Mouse (Mus musculus) heart, embryonic 11.5 days (tissue): ENCODE results near the gene Gm9780. TPM values are rescaled to one million over a fixed set of nuclear protein-coding genes. Genes with fewer than 3 reads are reported as not detected.
"Not testable (repeated sequence)": the region's sequence is repeated elsewhere in the genome, so short reads cannot be mapped to it uniquely, and the experiment has no call there.

ENCODE experiments used
- ATAC-seq: fragments of 200-750 bp; cut with Nextera tagmentation; replicated peaks from 2 replicates; pipeline ENCODE4 v1.8.0; 2017; ENCODE audit warnings: moderate library complexity; ENCODE audit not compliant: insufficient number of reproducible peaks, low FRiP score, low TSS enrichment
- H3K27ac ChIP-seq: fragments of 300-500 bp; sonication (generic); 2 replicates; pipeline ENCODE4 v1.5.1; 2014; ENCODE audit warnings: mild to moderate bottlenecking, low read depth, low read length
- H3K27me3 ChIP-seq: fragments of 300-500 bp; sonication (generic); 2 replicates; pipeline ENCODE4 v1.6.1; 2014; ENCODE audit warnings: mild to moderate bottlenecking, low read length, mixed read lengths; ENCODE audit not compliant: control insufficient read depth, insufficient read depth
- H3K36me3 ChIP-seq: fragments of 300-500 bp; sonication (generic); 2 replicates; pipeline ENCODE4 v1.6.1; 2014; ENCODE audit warnings: mild to moderate bottlenecking, low read length, moderate library complexity, mixed read lengths; ENCODE audit not compliant: control insufficient read depth, insufficient read depth
- H3K4me1 ChIP-seq: fragments of 300-500 bp; sonication (generic); 2 replicates; pipeline ENCODE4 v1.6.1; 2014; ENCODE audit warnings: low read length; ENCODE audit not compliant: control insufficient read depth, insufficient read depth
- H3K4me2 ChIP-seq: fragments of 300-500 bp; sonication (generic); 2 replicates; pipeline ENCODE4 v1.6.1; 2014; ENCODE audit warnings: mild to moderate bottlenecking, moderate library complexity
- H3K4me3 ChIP-seq: fragments of 300-500 bp; sonication (generic); 2 replicates; pipeline ENCODE4 v1.5.1; 2014; ENCODE audit warnings: low read depth, low read length
- H3K9ac ChIP-seq: fragments of 300-500 bp; sonication (generic); 2 replicates; pipeline ENCODE4 v1.6.1; 2014; ENCODE audit warnings: mild to moderate bottlenecking, low read depth, low read length, moderate library complexity
- H3K9me3 ChIP-seq: fragments of 300-500 bp; sonication (generic); replicated peaks from 2 replicates; pipeline ENCODE4 v1.6.1; 2016; ENCODE audit warnings: low read length; ENCODE audit not compliant: control insufficient read depth
- WGBS: fragments of 180-500 bp; shearing (Covaris S2); extraction: QIAGEN DNeasy Blood & Tissue Kit; methylation state at CpG from one replicate; pipeline ENCODE4 v1.1.7; 2014; ENCODE audit not compliant: insufficient replicate concordance; 5-methylcytosine and 5-hydroxymethylcytosine counted together
- polyA plus RNA-seq: library from polyadenylated mRNA; unstranded; fragments of >200 nt; fragmentation: Nextera tagmentation; extraction: Ambion mirVana; gene quantifications from 2 replicates; pipeline ENCODE4 v1.2.1, GENCODE M21; 2014

The Gm9780 gene
- polyA plus RNA-seq, 1 experiment from 2014 or later = 1.0 TPM

DNA sequence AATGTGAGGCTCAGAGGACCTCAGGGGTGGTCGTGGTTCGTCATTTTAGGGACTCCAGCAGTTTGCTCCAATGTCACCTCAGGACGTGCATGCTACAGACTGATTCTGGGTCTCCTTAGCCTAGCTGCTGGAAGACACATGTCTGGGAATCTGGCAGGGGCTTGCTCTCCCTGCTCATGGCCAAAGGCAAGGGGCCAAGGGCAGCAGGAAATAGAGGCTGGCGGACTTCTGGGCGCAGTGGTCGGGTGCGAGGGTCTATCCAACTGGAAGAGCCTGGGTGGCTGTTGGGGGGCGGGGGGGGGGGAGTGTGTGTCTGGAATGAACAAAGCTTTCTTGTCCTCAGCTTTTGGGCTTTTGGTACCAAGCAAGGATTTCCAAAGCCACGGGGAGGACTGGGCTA is 6.3 kb upstream of the Gm9780 start:
- not testable (repeated sequence) for H3K4me2 ChIP-seq, H3K36me3 ChIP-seq, H3K27ac ChIP-seq, H3K9me3 ChIP-seq, H3K9ac ChIP-seq, H3K4me3 ChIP-seq, H3K4me1 ChIP-seq, H3K27me3 ChIP-seq, ATAC-seq
- WGBS = no CpG with 5 or more reads among the region's 9 CpGs

GRCm38 (mm10) chr14:26047026-26047425 is 4.5 kb upstream of the Gm9780 start:
- ATAC-seq, H3K36me3 ChIP-seq, H3K9me3 ChIP-seq, H3K27me3 ChIP-seq, H3K9ac ChIP-seq, H3K27ac ChIP-seq, H3K4me3 ChIP-seq, H3K4me1 ChIP-seq, H3K4me2 ChIP-seq: not testable (repeated sequence)
- no CpG with 5 or more reads among the region's 8 CpGs for WGBS

GRCm38 (mm10) chr14:26045007-26045406 is 2.5 kb upstream of the Gm9780 start:
- not testable (repeated sequence) for H3K4me2 ChIP-seq, H3K4me1 ChIP-seq, H3K4me3 ChIP-seq, H3K9ac ChIP-seq, ATAC-seq, H3K27ac ChIP-seq, H3K36me3 ChIP-seq, H3K27me3 ChIP-seq, H3K9me3 ChIP-seq
- WGBS = no CpG with 5 or more reads among the region's 5 CpGs

DNA sequence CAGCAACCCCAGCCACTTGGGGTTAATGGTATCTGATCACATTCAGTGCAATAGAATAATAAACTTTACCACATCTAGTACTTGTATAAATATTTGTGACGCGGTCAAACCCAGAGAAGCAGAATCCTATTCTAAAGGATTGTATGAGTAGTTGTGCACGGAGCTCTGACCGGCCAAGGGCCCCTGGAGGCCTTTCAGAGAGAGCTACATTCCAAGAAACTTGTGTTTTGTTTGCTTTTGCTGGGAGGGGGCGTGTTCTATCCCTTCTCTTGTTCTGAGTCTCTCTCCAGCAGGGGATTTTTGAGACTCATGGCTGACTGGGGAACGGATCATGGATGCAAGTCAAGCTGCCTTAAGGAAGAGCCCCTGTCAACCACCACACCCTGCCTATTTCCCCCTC is 7.1 kb downstream of the Gm9780 start:
- not testable (repeated sequence) for H3K4me2 ChIP-seq, H3K4me3 ChIP-seq, H3K9ac ChIP-seq, ATAC-seq, H3K4me1 ChIP-seq, H3K27me3 ChIP-seq, H3K36me3 ChIP-seq, H3K9me3 ChIP-seq, H3K27ac ChIP-seq
- no CpG with 5 or more reads among the region's 6 CpGs for WGBS

GRCm38 (mm10) chr14:26034364-26034763 is 8.1 kb downstream of the Gm9780 start:
- H3K27ac ChIP-seq, H3K27me3 ChIP-seq, H3K4me2 ChIP-seq, H3K36me3 ChIP-seq, H3K9me3 ChIP-seq, ATAC-seq, H3K4me1 ChIP-seq, H3K9ac ChIP-seq, H3K4me3 ChIP-seq: not testable (repeated sequence)
- no CpG with 5 or more reads among the region's 3 CpGs for WGBS

DNA sequence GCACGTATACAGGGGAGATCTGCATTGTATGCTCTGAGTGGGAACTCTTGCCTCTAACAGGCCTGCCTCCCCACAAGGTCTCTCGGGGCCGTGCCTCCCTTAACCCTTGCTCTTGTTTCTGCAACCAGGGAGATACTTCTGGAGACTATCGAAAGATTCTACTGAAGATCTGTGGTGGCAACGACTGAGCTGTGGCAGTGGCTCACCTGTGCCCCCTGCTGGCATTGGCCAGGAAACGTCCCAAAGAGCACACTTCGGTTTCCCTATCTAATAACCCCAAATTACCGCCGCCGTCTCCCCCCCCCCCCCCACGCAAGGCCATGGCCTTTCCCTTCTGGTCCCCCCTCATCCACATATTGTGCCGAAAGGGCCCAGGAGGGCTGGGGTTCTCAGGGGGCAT is 16.9 kb downstream of the Gm9780 start:
- WGBS = no CpG with 5 or more reads among the region's 12 CpGs
- H3K27me3 ChIP-seq, H3K9ac ChIP-seq, H3K27ac ChIP-seq, H3K9me3 ChIP-seq, H3K4me2 ChIP-seq, H3K4me1 ChIP-seq, ATAC-seq, H3K4me3 ChIP-seq, H3K36me3 ChIP-seq: not testable (repeated sequence)

DNA sequence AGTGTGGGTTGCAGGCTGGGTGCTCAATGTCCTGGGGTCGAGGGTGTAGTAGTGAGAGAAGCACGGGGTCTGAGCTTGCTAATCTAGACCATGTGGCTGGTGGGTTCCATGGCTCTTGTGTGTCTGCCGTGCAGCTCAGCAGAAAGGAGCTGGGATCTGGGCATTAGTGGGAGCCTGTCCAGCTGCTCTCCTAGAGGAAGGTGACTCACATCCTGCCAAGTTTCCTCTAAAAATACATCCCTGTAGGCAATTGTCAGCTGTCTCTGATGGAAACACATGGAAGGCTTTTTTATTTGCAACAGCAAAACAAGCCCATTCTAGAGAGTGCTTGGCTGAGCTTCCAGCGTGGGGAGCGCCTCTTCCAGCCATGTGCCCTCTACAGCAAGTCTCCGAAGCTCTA is 19.7 kb downstream of the Gm9780 start:
- not testable (repeated sequence) for H3K4me1 ChIP-seq, H3K9ac ChIP-seq, H3K4me2 ChIP-seq, H3K27me3 ChIP-seq, H3K27ac ChIP-seq, ATAC-seq, H3K36me3 ChIP-seq, H3K9me3 ChIP-seq, H3K4me3 ChIP-seq
- no CpG with 5 or more reads among the region's 6 CpGs for WGBS

DNA sequence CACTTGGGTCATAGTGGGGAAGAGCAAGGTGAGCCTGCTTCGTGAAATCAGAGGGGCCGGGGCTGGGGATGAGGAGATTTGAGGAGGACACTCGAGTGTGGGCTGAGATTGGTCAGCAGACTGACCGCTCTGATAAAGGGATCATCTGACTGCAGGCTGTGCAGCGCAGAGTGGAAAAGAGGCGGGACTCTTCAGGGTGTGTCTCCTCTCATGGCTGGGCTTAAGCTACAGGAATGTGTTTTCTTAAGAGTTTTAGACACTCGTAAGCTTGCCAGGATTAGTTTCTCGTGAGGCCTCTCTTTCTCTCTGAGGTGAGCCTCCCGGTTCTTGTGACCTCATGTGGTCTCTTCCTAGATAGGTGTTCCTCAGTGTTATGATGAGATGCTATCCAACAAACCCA is 21.0 kb downstream of the Gm9780 start:
- WGBS = no CpG with 5 or more reads among the region's 9 CpGs

DNA sequence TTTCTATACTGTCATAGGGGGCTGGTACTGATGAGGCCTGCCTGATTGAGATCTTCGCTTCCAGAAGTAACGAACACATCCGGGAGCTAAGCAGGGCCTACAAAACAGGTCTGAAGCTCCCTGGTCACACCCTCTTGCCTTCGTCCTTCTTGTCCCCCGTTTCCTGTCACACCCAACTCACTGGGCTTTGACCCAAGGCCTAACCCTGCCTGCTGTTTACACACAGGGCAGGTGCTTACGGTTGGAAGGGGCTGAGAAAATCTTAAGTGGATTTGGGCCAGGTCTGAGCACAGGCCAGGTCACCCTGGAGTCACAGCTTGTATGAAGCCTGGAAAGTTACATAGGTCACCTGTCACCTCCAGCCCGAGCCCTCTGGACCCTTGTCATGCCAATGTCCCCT is 26.1 kb downstream of the Gm9780 start:
- WGBS = no CpG with 5 or more reads among the region's 7 CpGs
- not testable (repeated sequence) for H3K4me2 ChIP-seq, ATAC-seq, H3K27me3 ChIP-seq, H3K9ac ChIP-seq, H3K27ac ChIP-seq, H3K4me1 ChIP-seq, H3K4me3 ChIP-seq, H3K36me3 ChIP-seq, H3K9me3 ChIP-seq

More for the DNA sequence above, 21.0 kb downstream of the Gm9780 start:
- not testable (repeated sequence) for H3K4me3 ChIP-seq, H3K27me3 ChIP-seq, ATAC-seq, H3K36me3 ChIP-seq, H3K9ac ChIP-seq, H3K4me1 ChIP-seq, H3K9me3 ChIP-seq, H3K4me2 ChIP-seq, H3K27ac ChIP-seq
